Comparison of ENCODE assay signal across 8 mouse cellular contexts in genomic region chrX:94366670-94367241, GRCm38 (mm10). TPM values are rescaled to one million over a fixed set of nuclear protein-coding genes. Genes with fewer than 3 reads are reported as not detected.
DNase-seq lines count a peak whose midpoint lies in the region; ATAC-seq and TF ChIP-seq lines count a peak whose summit lies in the region.

Gene Fam90a1b (minus strand): TSS chrX:94366777.
Gene Apoo (plus strand): TSS chrX:94367117.

- 16% methylated on average over 46 of the region's 46 CpGs for WGBS in forebrain, embryonic 12.5 days
- WGBS in heart, postnatal 0 days: 13% methylated on average over 46 of the region's 46 CpGs
- 18% methylated on average over 46 of the region's 46 CpGs for WGBS in liver, embryonic 16.5 days (ENCODE audit: insufficient replicate concordance)
- 16% methylated on average over 46 of the region's 46 CpGs for WGBS in neural tube, embryonic 13.5 days

- TF ChIP-seq POLR2A in testis, adult 2 months (IDR thresholded peaks at IDR 0.05; ENCODE audit: control insufficient read depth, low read depth, low read length): no peak

- no peaks in the 10 kb centered on the region for H3K36me3 ChIP-seq in E14TG2a.4 (ENCODE audit: insufficient read depth, low read length)
- no peaks in the 10 kb centered on the region for H3K36me3 ChIP-seq in forebrain, embryonic 12.5 days (replicated peaks)
- H3K36me3 ChIP-seq in heart, postnatal 0 days (replicated peaks; ENCODE audit: control insufficient read depth, insufficient read depth, low read length): no peaks in the 10 kb centered on the region
- no peaks in the 10 kb centered on the region for H3K36me3 ChIP-seq in liver, embryonic 16.5 days (ENCODE audit: control insufficient read depth, insufficient read depth)
- no peaks in the 10 kb centered on the region for H3K36me3 ChIP-seq in neural tube, embryonic 13.5 days
- no peaks in the 10 kb centered on the region for H3K36me3 ChIP-seq in testis, adult 2 months (ENCODE audit: control insufficient read depth, insufficient read depth, low read length)

- peak; percentile 85 for TF ChIP-seq EP300 in heart, postnatal 0 days (IDR thresholded peaks at IDR 0.05; ENCODE audit: low read depth)

- H3K4me3 ChIP-seq in E14TG2a.4 (replicated peaks; ENCODE audit: low read length): peak within 1 kb of the TSS; percentile 92
- H3K4me3 ChIP-seq in forebrain, embryonic 12.5 days (replicated peaks): peak within 1 kb of the TSS; percentile 54
- peak within 1 kb of the TSS; percentile 71 for H3K4me3 ChIP-seq in heart, postnatal 0 days (ENCODE audit: low read depth, low read length)
- peak within 1 kb of the TSS; percentile 79 for H3K4me3 ChIP-seq in liver, embryonic 16.5 days (ENCODE audit: low read depth, low read length)
- peak within 1 kb of the TSS; percentile 60 for H3K4me3 ChIP-seq in neural tube, embryonic 13.5 days
- peak within 1 kb of the TSS; percentile 96 for H3K4me3 ChIP-seq in testis, adult 2 months (ENCODE audit: control insufficient read depth, low read depth, low read length)

- ATAC-seq in forebrain, embryonic 12.5 days (ENCODE audit: low FRiP score): peak; percentile 98
- ATAC-seq in heart, postnatal 0 days (ENCODE audit: insufficient read depth, low read depth): peak; percentile 99
- peak; percentile 98 for ATAC-seq in liver, embryonic 16.5 days (ENCODE audit: low read depth)
- ATAC-seq in neural tube, embryonic 13.5 days (ENCODE audit: low read depth): peak; percentile 99

- H3K27me3 ChIP-seq in E14TG2a.4 (ENCODE audit: insufficient read depth, low read length): peaks cover 21% of the 10 kb centered on the region
- peaks cover 69% of the 10 kb centered on the region for H3K27me3 ChIP-seq in forebrain, embryonic 12.5 days
- peaks cover 52% of the 10 kb centered on the region for H3K27me3 ChIP-seq in heart, postnatal 0 days (ENCODE audit: control insufficient read depth, insufficient read depth, low read length)
- H3K27me3 ChIP-seq in liver, embryonic 16.5 days (ENCODE audit: control insufficient read depth, insufficient read depth, low read depth, low read length): peaks cover 37% of the 10 kb centered on the region
- peaks cover 82% of the 10 kb centered on the region for H3K27me3 ChIP-seq in neural tube, embryonic 13.5 days
- H3K27me3 ChIP-seq in testis, adult 2 months (ENCODE audit: control insufficient read depth, insufficient read depth, low read length): no peaks in the 10 kb centered on the region

- TF ChIP-seq CTCF in E14TG2a.4 (conservative IDR thresholded peaks at IDR 0.05; ENCODE audit: low read length): peak; percentile 25
- TF ChIP-seq CTCF in heart, postnatal 0 days (IDR thresholded peaks at IDR 0.05; ENCODE audit: low read depth): peak; percentile 65
- peak; percentile 52; the same call in 1 of the 2 replicates for TF ChIP-seq CTCF in testis, adult 2 months (IDR thresholded peaks at IDR 0.05; ENCODE audit: control insufficient read depth, insufficient read depth, insufficient replicate concordance, low read depth, low read length)

- 0 out of 2 replicates have a peak, but pooled peaks cover 7% of the 10 kb centered on the region for H3K4me1 ChIP-seq in E14TG2a.4 (replicated peaks; ENCODE audit: low read depth, low read length)
- H3K4me1 ChIP-seq in forebrain, embryonic 12.5 days: peaks cover 4% of the 10 kb centered on the region
- H3K4me1 ChIP-seq in heart, postnatal 0 days (ENCODE audit: control insufficient read depth, insufficient read depth): no peaks in the 10 kb centered on the region
- H3K4me1 ChIP-seq in liver, embryonic 16.5 days (ENCODE audit: control insufficient read depth, low read depth, low read length): peaks cover 3% of the 10 kb centered on the region; the same call in 1 of the 2 replicates
- H3K4me1 ChIP-seq in neural tube, embryonic 13.5 days (replicated peaks): 0 out of 2 replicates have a peak, but pooled peaks cover 9% of the 10 kb centered on the region
- H3K4me1 ChIP-seq in testis, adult 2 months (ENCODE audit: control insufficient read depth, insufficient read depth, low read length): no peaks in the 10 kb centered on the region

- peak within 1 kb of the TSS; percentile 53; the same call in 1 of the 2 replicates for H3K27ac ChIP-seq in forebrain, embryonic 12.5 days
- peak within 1 kb of the TSS; percentile 89 for H3K27ac ChIP-seq in heart, postnatal 0 days (ENCODE audit: low read depth)
- peak within 1 kb of the TSS; percentile 50; the same call in 1 of the 2 replicates for H3K27ac ChIP-seq in liver, embryonic 16.5 days (ENCODE audit: low read length)
- H3K27ac ChIP-seq in neural tube, embryonic 13.5 days (replicated peaks): peak within 1 kb of the TSS; percentile 74
- H3K27ac ChIP-seq in testis, adult 2 months (ENCODE audit: control insufficient read depth, insufficient read depth, low read depth, low read length): peak within 1 kb of the TSS; percentile 88

- H3K9ac ChIP-seq in forebrain, embryonic 12.5 days: peak within 1 kb of the TSS; percentile 59
- peak within 1 kb of the TSS; percentile 74 for H3K9ac ChIP-seq in heart, postnatal 0 days (replicated peaks; ENCODE audit: low read depth, low read length)
- H3K9ac ChIP-seq in liver, embryonic 16.5 days (ENCODE audit: low read depth, low read length): peak within 1 kb of the TSS; percentile 72
- H3K9ac ChIP-seq in neural tube, embryonic 13.5 days: peak within 1 kb of the TSS; percentile 72

- H3K4me2 ChIP-seq in forebrain, embryonic 12.5 days: peak within 1 kb of the TSS; percentile 54
- H3K4me2 ChIP-seq in heart, postnatal 0 days (ENCODE audit: low read depth, low read length): peak within 1 kb of the TSS; percentile 60
- peak within 1 kb of the TSS; percentile 71 for H3K4me2 ChIP-seq in liver, embryonic 16.5 days (ENCODE audit: low read depth, low read length)
- peak within 1 kb of the TSS; percentile 51 for H3K4me2 ChIP-seq in neural tube, embryonic 13.5 days

- H3K9me3 ChIP-seq in E14TG2a.4 (ENCODE audit: low read length): no peaks in the 10 kb centered on the region
- no peaks in the 10 kb centered on the region for H3K9me3 ChIP-seq in forebrain, embryonic 12.5 days
- no peaks in the 10 kb centered on the region for H3K9me3 ChIP-seq in heart, postnatal 0 days (replicated peaks; ENCODE audit: control insufficient read depth, low read length)
- H3K9me3 ChIP-seq in liver, embryonic 16.5 days (replicated peaks; ENCODE audit: control insufficient read depth, low read length): no peaks in the 10 kb centered on the region
- no peaks in the 10 kb centered on the region for H3K9me3 ChIP-seq in neural tube, embryonic 13.5 days

- peak; percentile 95 for DNase-seq in c-Kit-positive CD71-positive TER-119-positive erythroid progenitor cells, embryonic 14.5 days (ENCODE audit: low spot score)
- peak; percentile 89 for DNase-seq in heart, postnatal 0 days (ENCODE audit: low spot score)
- peak; percentile 95 to 96 for DNase-seq in kidney, postnatal 4 days

RNA-seq across cellular contexts. Expression of gene Fam90a1b, which starts in this region (rescaled TPM):
- polyA plus RNA-seq in forebrain, embryonic 12.5 days (2016; fragmentation: Nextera tagmentation; extraction: Ambion mirVana): 0.10 and 0.14 TPM in 2 replicates
- total RNA-seq in heart, postnatal 0 days (2014; rRNA removed; ENCODE audit: low replicate concordance): not detected in 2 replicates
- polyA plus RNA-seq in heart, postnatal 0 days (2015; fragmentation: Nextera tagmentation; extraction: Ambion mirVana): not detected in 2 replicates
- not detected in 2 replicates for polyA plus RNA-seq in liver, embryonic 16.5 days (2015; fragmentation: Nextera tagmentation; extraction: Ambion mirVana)
- not detected in 2 replicates for polyA plus RNA-seq in neural tube, embryonic 13.5 days (2015; fragmentation: Nextera tagmentation; extraction: Ambion mirVana)
- polyA plus RNA-seq in testis, adult 2 months (2012; rRNA removed): 1.4 and 1.7 TPM in 2 replicates

RNA-seq across cellular contexts. Expression of gene Apoo, which starts in this region (rescaled TPM):
- polyA plus RNA-seq in forebrain, embryonic 12.5 days (2016; fragmentation: Nextera tagmentation; extraction: Ambion mirVana): 118 and 125 TPM in 2 replicates
- total RNA-seq in heart, postnatal 0 days (2014; rRNA removed; ENCODE audit: low replicate concordance): 168 and 242 TPM in 2 replicates
- 395 and 420 TPM in 2 replicates for polyA plus RNA-seq in heart, postnatal 0 days (2015; fragmentation: Nextera tagmentation; extraction: Ambion mirVana)
- 40.5 and 45.1 TPM in 2 replicates for polyA plus RNA-seq in liver, embryonic 16.5 days (2015; fragmentation: Nextera tagmentation; extraction: Ambion mirVana)
- polyA plus RNA-seq in neural tube, embryonic 13.5 days (2015; fragmentation: Nextera tagmentation; extraction: Ambion mirVana): 122 and 139 TPM in 2 replicates
- 6.4 and 7.0 TPM in 2 replicates for polyA plus RNA-seq in testis, adult 2 months (2012; rRNA removed)

Comparison
In these comparisons a context has a peak if more than half of its experiments do, and no peak if none do; other contexts are left out.
1. Peak in every context shown above with its lines: DNase-seq, ATAC-seq, H3K4me3 ChIP-seq and H3K27ac ChIP-seq.